Mouse (Mus musculus): ENCODE results near the gene Cyth4.

GRCm38 (mm10) chr15:78624431-78624950 is 27.6 kb downstream of the Cyth4 start:
- no peak for TF ChIP-seq CTCF (IDR thresholded peaks at IDR 0.05; ENCODE audit: low read depth)
- no peak for TF ChIP-seq EP300 (IDR thresholded peaks at IDR 0.05; ENCODE audit: low read depth)

Measured in heart, postnatal 0 days (tissue).